Mouse (Mus musculus) hindbrain, embryonic 15.5 days (tissue): ENCODE measurements around the gene Kcnk13. TPM values are rescaled to one million over a fixed set of nuclear protein-coding genes. Genes with fewer than 3 reads are reported as not detected.
A peak's percentile ranks its signal among the peaks of the same experiment; 100 is the strongest.

Source experiments
- ATAC-seq: fragments of 200-750 bp; cut with Nextera tagmentation; 2 replicates; pipeline ENCODE4 v1.8.0; 2017; ENCODE audit warnings: low read depth, moderate number of reproducible peaks, moderate TSS enrichment; ENCODE audit not compliant: low FRiP score
- H3K27ac ChIP-seq: fragments of 300-500 bp; sonication (generic); replicated peaks from 2 replicates; pipeline ENCODE4 v1.5.1; 2015; ENCODE audit warnings: mild to moderate bottlenecking, inconsistent platforms
- H3K27me3 ChIP-seq: fragments of 300-500 bp; sonication (generic); 2 replicates; pipeline ENCODE4 v1.6.1; 2015; ENCODE audit warnings: control low read depth, inconsistent platforms
- H3K36me3 ChIP-seq: fragments of 300-500 bp; sonication (generic); 2 replicates; pipeline ENCODE4 v1.6.1; 2015; ENCODE audit warnings: control low read depth, inconsistent platforms
- H3K4me1 ChIP-seq: fragments of 300-500 bp; sonication (generic); replicated peaks from 2 replicates; pipeline ENCODE4 v1.6.1; 2015; ENCODE audit warnings: control low read depth, inconsistent platforms
- H3K4me2 ChIP-seq: fragments of 300-500 bp; sonication (generic); 2 replicates; pipeline ENCODE4 v1.6.1; 2015; ENCODE audit warnings: moderate library complexity, mild to moderate bottlenecking, inconsistent platforms
- H3K4me3 ChIP-seq: fragments of 300-500 bp; sonication (generic); 2 replicates; pipeline ENCODE4 v1.5.1; 2015; ENCODE audit warnings: mild to moderate bottlenecking, inconsistent platforms
- H3K9ac ChIP-seq: fragments of 300-500 bp; sonication (generic); 2 replicates; pipeline ENCODE4 v1.6.1; 2015; ENCODE audit warnings: inconsistent platforms
- H3K9me3 ChIP-seq: fragments of 300-500 bp; sonication (generic); 2 replicates; pipeline ENCODE4 v1.6.1; 2016; ENCODE audit warnings: control low read depth, inconsistent platforms
- WGBS: fragments of 180-500 bp; shearing (Covaris S2); methylation state at CpG from one replicate; pipeline ENCODE4 v1.1.7; 2015; 5-methylcytosine and 5-hydroxymethylcytosine counted together
- polyA plus RNA-seq: library from polyadenylated mRNA; unstranded; fragments of >200 nt; fragmentation: Nextera tagmentation; extraction: Ambion mirVana; gene quantifications from 2 replicates; pipeline ENCODE4 v1.2.1, GENCODE M21; 2015

The Kcnk13 gene
- polyA plus RNA-seq: 1.0 and 1.1 TPM in 2 replicates

DNA sequence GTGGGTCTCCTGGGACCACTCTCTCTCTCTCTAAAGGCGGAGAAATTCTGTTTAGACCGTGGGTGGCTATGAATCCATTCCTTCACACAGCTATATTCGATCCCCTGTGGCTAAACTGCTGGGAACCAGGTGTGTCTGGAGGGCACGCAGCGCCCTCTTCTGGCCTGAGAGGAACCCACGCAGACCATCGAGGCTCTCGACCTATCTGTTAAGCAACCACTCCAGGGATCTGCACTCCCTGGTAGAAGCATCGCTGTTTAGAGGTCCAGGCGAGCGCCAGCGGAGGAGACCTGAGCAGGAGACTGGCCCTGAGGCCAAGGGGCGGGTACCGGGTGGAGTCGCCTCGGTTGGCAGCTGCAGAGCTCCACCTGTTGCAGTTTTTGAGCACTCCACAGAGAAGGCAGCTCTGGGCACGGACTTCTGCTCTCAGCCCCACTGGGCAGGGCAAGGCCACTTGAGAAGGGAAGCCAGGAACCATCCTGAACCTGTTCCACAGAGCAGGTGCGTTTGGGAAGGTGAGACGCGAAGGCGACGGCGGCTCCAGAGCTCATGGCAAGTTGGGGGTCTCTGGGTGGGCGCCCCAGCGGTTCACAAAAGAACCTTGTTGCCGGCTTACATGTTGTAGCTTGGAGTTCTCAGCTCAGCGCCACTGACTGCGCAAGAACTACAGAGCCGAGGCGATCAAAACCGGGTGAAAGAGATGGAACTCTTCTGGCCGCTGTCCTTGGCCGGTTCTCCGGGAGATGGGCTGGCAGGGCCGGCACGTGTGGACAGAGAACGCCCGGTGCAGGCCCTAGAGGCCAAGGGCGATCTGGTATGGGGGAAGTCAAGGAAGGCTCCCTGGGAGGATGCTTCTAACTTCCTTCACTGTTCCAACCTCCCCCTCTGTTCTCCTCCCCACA is at the start of gene Kcnk13:
Gene Kcnk13 (plus strand): TSS at position 199 of the 902 bp plus-strand sequence.
- H3K9me3 ChIP-seq: no peaks in the 10 kb centered on the region
- H3K4me3 ChIP-seq: peak within 1 kb of the TSS; percentile 49
- H3K9ac ChIP-seq: peak within 1 kb of the TSS; percentile 47
- H3K27me3 ChIP-seq: peaks cover 67% of the 10 kb centered on the region
- no peaks in the 10 kb centered on the region for H3K36me3 ChIP-seq
- H3K4me2 ChIP-seq: peak within 1 kb of the TSS; percentile 84
- WGBS: 1% methylated on average over 39 of the region's 39 CpGs
- no peak within 1 kb of the TSS for H3K27ac ChIP-seq
- peaks cover 37% of the 10 kb centered on the region for H3K4me1 ChIP-seq
- ATAC-seq: peak; percentile 49; the same call in 1 of the 2 replicates

DNA sequence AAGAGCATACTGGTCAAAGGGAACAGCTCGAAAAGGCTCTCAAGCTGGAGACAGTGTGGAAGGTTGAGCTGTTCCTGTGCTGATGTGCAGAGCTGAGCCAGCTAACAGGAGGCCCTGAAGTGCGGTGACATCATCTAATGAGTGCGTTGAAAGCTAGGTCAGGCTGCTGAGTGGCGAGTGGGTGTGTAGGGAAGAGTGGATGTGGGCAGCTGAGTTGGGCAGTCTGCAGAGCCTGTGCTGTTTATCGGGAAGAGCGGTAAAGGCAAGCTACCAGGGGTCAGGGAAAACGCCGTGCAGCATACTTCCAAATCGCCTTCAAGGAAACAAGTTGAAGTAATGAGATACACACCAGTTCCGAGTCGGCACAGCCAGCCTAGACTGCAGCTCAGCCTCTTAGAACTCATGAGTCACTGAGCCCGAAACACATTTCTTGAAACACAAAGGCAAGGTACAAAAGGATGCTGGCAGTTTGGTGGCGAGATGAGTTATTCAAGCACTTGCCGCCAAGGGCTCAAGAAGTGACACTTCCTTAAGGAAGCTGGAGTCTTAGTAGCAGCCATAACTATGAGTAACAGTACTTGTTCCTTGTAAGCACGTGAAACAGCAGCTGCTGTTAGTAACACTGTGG is 46.4 kb upstream of the Kcnk13 start:
- Histone ChIP-seq H3K27ac (no peak overlapping the region), H3K27me3 (no peaks in the 10 kb centered on the region), H3K9ac (no peak overlapping the region), H3K9me3 (no peaks in the 10 kb centered on the region), H3K36me3 (peaks cover 41% of the 10 kb centered on the region), H3K4me1 (peaks cover 4% of the 10 kb centered on the region), H3K4me2 (no peak overlapping the region), H3K4me3 (no peak overlapping the region)
- no peak for ATAC-seq
- 87% methylated on average over 15 of the region's 15 CpGs for WGBS

DNA sequence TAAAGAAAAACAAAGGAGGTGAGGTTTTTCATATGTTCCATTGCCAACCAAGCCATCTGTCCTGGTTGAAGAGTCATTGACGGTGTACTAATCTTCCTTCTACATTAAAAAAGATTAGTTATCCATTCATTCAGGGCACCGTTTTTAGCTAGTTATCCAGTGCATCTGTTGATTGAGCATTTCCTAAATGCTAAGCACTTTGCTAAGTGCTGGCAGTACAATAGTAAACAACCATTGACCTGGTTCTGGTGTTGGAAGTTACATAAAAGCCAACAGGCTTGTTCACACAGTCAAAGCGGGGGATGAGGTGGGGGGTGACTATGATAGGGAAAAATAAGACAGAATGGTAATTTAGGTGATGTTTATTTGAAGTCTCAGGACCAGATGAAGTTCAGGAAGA is 44.7 kb upstream of the Kcnk13 start:
- no peak overlapping the region for H3K4me3 ChIP-seq
- no peak overlapping the region for H3K27ac ChIP-seq
- no peaks in the 10 kb centered on the region for H3K9me3 ChIP-seq
- no peak for ATAC-seq
- H3K27me3 ChIP-seq: no peaks in the 10 kb centered on the region
- no peak overlapping the region for H3K4me2 ChIP-seq
- H3K4me1 ChIP-seq: peaks cover 16% of the 10 kb centered on the region
- WGBS: 94% methylated on average over 3 of the region's 3 CpGs
- peaks cover 27% of the 10 kb centered on the region for H3K36me3 ChIP-seq
- no peak overlapping the region for H3K9ac ChIP-seq

DNA sequence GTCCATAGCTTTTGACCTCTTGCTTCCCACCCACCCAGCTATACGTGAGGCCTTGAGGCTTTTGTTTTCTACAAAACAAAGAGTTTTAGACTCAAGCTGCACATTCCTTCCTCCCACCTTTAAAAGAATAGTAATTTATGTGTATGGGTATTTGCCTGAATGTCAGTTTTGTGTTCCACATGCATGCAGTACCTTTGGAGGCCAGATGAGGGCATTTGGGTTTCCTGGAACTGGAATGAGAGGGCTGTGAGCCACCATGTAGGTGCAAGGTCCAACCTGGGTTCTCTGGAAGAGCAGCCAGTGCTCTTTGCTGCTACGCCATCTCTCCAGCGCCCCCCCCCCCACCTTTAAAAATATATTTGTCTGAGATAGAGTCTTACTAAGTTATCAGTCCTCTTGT is 43.3 kb upstream of the Kcnk13 start:
- H3K9ac ChIP-seq: no peak overlapping the region
- ATAC-seq: no peak

GRCm38 (mm10) chr12:99923131-99923606 is 41.1 kb upstream of the Kcnk13 start:
- Histone ChIP-seq H3K4me3 (no peak overlapping the region), H3K9ac (no peak overlapping the region), H3K27me3 (no peaks in the 10 kb centered on the region), H3K27ac (peak overlapping the region; percentile 77), H3K4me2 (no peak overlapping the region), H3K9me3 (no peaks in the 10 kb centered on the region), H3K4me1 (peaks cover 16% of the 10 kb centered on the region), H3K36me3 (peaks cover 17% of the 10 kb centered on the region)
- peak; percentile 86 for ATAC-seq
- whole genome bisulfite sequencing: 8% methylated on average over 5 of the region's 5 CpGs

More for the DNA sequence above, 43.3 kb upstream of the Kcnk13 start:
- no peaks in the 10 kb centered on the region for H3K27me3 ChIP-seq
- no peaks in the 10 kb centered on the region for H3K9me3 ChIP-seq
- H3K4me3 ChIP-seq: no peak overlapping the region
- H3K27ac ChIP-seq: no peak overlapping the region
- H3K36me3 ChIP-seq: peaks cover 18% of the 10 kb centered on the region
- H3K4me1 ChIP-seq: peaks cover 16% of the 10 kb centered on the region
- no peak overlapping the region for H3K4me2 ChIP-seq
- 83% methylated on average over 3 of the region's 3 CpGs for WGBS

- no peak overlapping the region for H3K4me3 ChIP-seq
- H3K36me3 ChIP-seq: peaks cover 12% of the 10 kb centered on the region
- no peak overlapping the region for H3K4me2 ChIP-seq
- no peak overlapping the region for H3K9ac ChIP-seq
- 34% methylated on average over 5 of the region's 5 CpGs for WGBS
- no peaks in the 10 kb centered on the region for H3K9me3 ChIP-seq
- H3K27me3 ChIP-seq: no peaks in the 10 kb centered on the region
- peak; percentile 58; the same call in 1 of the 2 replicates for ATAC-seq
- H3K4me1 ChIP-seq: peaks cover 16% of the 10 kb centered on the region
- peak overlapping the region; percentile 77 for H3K27ac ChIP-seq
Measured at GRCm38 (mm10) chr12:99923703-99924102, 40.6 kb upstream of the Kcnk13 start.

- peaks cover 8% of the 10 kb centered on the region for H3K4me1 ChIP-seq
- WGBS: 88% methylated on average over 7 of the region's 7 CpGs
- H3K27ac ChIP-seq: no peak overlapping the region
Measured at GRCm38 (mm10) chr12:99928311-99928710, 36.0 kb upstream of the Kcnk13 start.

DNA sequence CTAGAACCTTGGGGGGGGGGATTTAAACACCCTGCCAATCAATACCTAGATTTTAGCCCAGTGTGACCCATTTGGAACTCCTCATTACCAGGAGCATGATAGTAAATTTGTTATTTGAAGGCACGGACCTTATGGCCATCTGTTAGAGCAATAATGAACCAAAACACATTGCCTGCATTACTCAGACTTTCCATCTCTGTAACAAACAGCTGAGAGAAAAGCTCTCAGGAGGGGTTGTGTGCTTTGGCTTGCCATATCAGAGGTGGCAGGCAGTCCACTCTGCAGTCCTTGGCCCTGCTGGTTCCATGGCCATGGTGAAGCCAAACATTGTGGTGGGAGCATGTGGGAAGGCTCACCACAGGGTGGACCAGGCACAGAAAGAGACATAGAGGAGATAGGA is 35.1 kb upstream of the Kcnk13 start:
- WGBS: 67% methylated on average over 1 of the region's 1 CpGs
- peaks cover 11% of the 10 kb centered on the region for H3K36me3 ChIP-seq
- no peaks in the 10 kb centered on the region for H3K9me3 ChIP-seq
- H3K4me1 ChIP-seq: peaks cover under 1% of the 10 kb centered on the region; the same call in 1 of the 2 replicates
- H3K27ac ChIP-seq: no peak overlapping the region
- H3K4me2 ChIP-seq: no peak overlapping the region
- no peak overlapping the region for H3K9ac ChIP-seq
- no peaks in the 10 kb centered on the region for H3K27me3 ChIP-seq
- no peak for ATAC-seq
- no peak overlapping the region for H3K4me3 ChIP-seq

More at GRCm38 (mm10) chr12:99928311-99928710, 36.0 kb upstream of the Kcnk13 start:
- no peak overlapping the region for H3K4me3 ChIP-seq
- H3K9ac ChIP-seq: no peak overlapping the region
- H3K27me3 ChIP-seq: no peaks in the 10 kb centered on the region
- H3K36me3 ChIP-seq: peaks cover 11% of the 10 kb centered on the region
- H3K4me2 ChIP-seq: no peak overlapping the region
- no peak for ATAC-seq
- no peaks in the 10 kb centered on the region for H3K9me3 ChIP-seq

- WGBS: 94% methylated on average over 4 of the region's 4 CpGs
- no peak overlapping the region for H3K4me2 ChIP-seq
- H3K27me3 ChIP-seq: no peaks in the 10 kb centered on the region
- no peak overlapping the region for H3K27ac ChIP-seq
- ATAC-seq: no peak
- peaks cover 6% of the 10 kb centered on the region for H3K36me3 ChIP-seq
- no peaks in the 10 kb centered on the region for H3K9me3 ChIP-seq
- H3K4me1 ChIP-seq: no peaks in the 10 kb centered on the region
- H3K4me3 ChIP-seq: no peak overlapping the region
- no peak overlapping the region for H3K9ac ChIP-seq
Measured at GRCm38 (mm10) chr12:99932245-99932644, 32.1 kb upstream of the Kcnk13 start.

DNA sequence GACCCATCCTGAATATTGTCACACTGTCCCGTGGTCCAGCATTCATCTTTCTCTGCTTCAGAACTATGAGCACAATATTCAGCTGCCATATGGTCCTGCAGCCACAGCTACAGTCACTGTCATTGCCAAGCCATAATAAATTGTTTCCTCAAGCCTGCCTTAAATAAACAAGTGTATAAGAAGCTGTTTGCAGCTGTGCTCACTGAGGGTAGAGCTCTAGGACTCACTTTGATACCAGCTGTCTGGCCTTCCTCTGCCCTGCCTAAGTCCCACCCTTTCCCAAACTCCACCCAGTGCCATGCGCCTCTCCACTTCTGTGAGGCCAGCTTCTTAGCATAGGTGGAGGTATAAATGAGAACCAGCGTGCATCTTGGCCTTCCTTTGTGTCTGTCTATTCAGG is 30.7 kb upstream of the Kcnk13 start:
- no peak for ATAC-seq
- no peak overlapping the region for H3K4me3 ChIP-seq
- H3K4me1 ChIP-seq: no peaks in the 10 kb centered on the region
- no peaks in the 10 kb centered on the region for H3K27me3 ChIP-seq
- H3K27ac ChIP-seq: no peak overlapping the region
- 93% methylated on average over 3 of the region's 3 CpGs for WGBS
- H3K4me2 ChIP-seq: no peak overlapping the region
- no peaks in the 10 kb centered on the region for H3K9me3 ChIP-seq
- H3K9ac ChIP-seq: no peak overlapping the region
- peaks cover 6% of the 10 kb centered on the region; the same call in 1 of the 2 replicates for H3K36me3 ChIP-seq

GRCm38 (mm10) chr12:99935403-99935802 is 28.9 kb upstream of the Kcnk13 start:
- Histone ChIP-seq H3K27me3 (no peaks in the 10 kb centered on the region), H3K4me1 (no peaks in the 10 kb centered on the region), H3K27ac (no peak overlapping the region), H3K4me2 (no peak overlapping the region), H3K36me3 (peaks cover 4% of the 10 kb centered on the region; the same call in 1 of the 2 replicates), H3K4me3 (no peak overlapping the region), H3K9ac (no peak overlapping the region), H3K9me3 (no peaks in the 10 kb centered on the region)
- ATAC-seq: no peak
- 84% methylated on average over 8 of the region's 8 CpGs for WGBS

DNA sequence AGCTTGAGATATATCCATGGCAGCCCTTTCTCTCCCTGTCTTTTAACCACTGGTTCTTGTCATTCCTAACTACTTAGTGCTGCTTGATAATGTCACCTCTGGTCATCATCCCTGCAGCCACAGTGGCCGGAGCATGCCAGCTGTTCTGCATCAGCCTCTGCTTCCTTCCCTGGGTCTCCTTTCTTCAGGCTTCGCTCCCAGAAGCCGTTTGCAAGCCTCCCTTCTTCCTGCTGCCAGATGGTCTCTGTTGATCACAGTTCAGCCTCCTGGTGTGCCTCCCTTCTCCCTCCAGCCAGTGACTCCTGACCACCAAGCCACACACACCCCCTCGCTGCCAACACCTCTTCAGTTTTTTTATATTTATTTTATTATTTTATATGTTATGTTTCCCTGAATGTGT is 25.8 kb upstream of the Kcnk13 start:
- WGBS: 79% methylated on average over 4 of the region's 4 CpGs
- H3K27ac ChIP-seq: no peak overlapping the region
- H3K4me1 ChIP-seq: no peaks in the 10 kb centered on the region
- H3K4me2 ChIP-seq: no peak overlapping the region
- no peaks in the 10 kb centered on the region for H3K27me3 ChIP-seq
- H3K9ac ChIP-seq: no peak overlapping the region
- no peak for ATAC-seq
- no peak overlapping the region for H3K4me3 ChIP-seq
- 0 out of 2 replicates have a peak, but pooled peaks cover 4% of the 10 kb centered on the region for H3K36me3 ChIP-seq
- H3K9me3 ChIP-seq: no peaks in the 10 kb centered on the region
